Mouse (Mus musculus) ES-E14 (cell line): ENCODE measurements around the gene Csn3. TPM values are rescaled to one million over a fixed set of nuclear protein-coding genes. Genes with fewer than 3 reads are reported as not detected.

Experiments used
- DNase-seq: peaks from one replicate; pipeline ENCODE4 v3.0.0-alpha.2; 2013; ENCODE audit warnings: low read depth, low spot score
- H3K27ac ChIP-seq: 2 replicates; pipeline ENCODE4 v1.5.1; 2012; ENCODE audit warnings: low read depth, mild to moderate bottlenecking, low read length, moderate library complexity, mixed read lengths; ENCODE audit not compliant: poor library complexity, insufficient read depth, severe bottlenecking
- H3K36me3 ChIP-seq: 2 replicates; pipeline ENCODE4 v1.6.1; 2012; ENCODE audit warnings: mild to moderate bottlenecking, low read length, moderate library complexity, mixed read lengths; ENCODE audit not compliant: control insufficient read depth, poor library complexity, insufficient read depth, severe bottlenecking
- H3K4me1 ChIP-seq, 2 experiments: fragments of 150-350 bp in 1 of 2; sonication (generic) in 1 of 2; 2 replicates each; pipeline ENCODE4 v1.6.1; 2012; ENCODE audit warnings: low read length in 2 of 2, mild to moderate bottlenecking in 1 of 2, mixed read lengths in 1 of 2; ENCODE audit not compliant: control insufficient read depth in 2 of 2, insufficient read depth in 2 of 2, poor library complexity in 1 of 2
- H3K4me3 ChIP-seq, 2 experiments: fragments of 150-350 bp in 1 of 2; sonication (generic) in 1 of 2; 2 replicates each; pipeline ENCODE4 v1.5.1; 2012; ENCODE audit warnings: low read length in 2 of 2, low read depth in 1 of 2, mild to moderate bottlenecking in 1 of 2, mixed read lengths in 1 of 2; ENCODE audit not compliant: insufficient read depth in 1 of 2, poor library complexity in 1 of 2, severe bottlenecking in 1 of 2
- H3K9ac ChIP-seq: 2 replicates; pipeline ENCODE4 v1.6.1; 2012; ENCODE audit warnings: low read depth, mild to moderate bottlenecking, low read length, mixed read lengths; ENCODE audit not compliant: poor library complexity, insufficient read depth, severe bottlenecking
- H3K9me3 ChIP-seq: fragments of 150-350 bp; sonication (generic); 2 replicates; pipeline ENCODE4 v1.6.1; 2012; ENCODE audit warnings: low read depth, mild to moderate bottlenecking, low read length; ENCODE audit not compliant: control insufficient read depth, insufficient read depth
- CHD2 ChIP-seq: IDR thresholded peaks from 2 replicates; pipeline ENCODE4 v1.6.1; 2014; ENCODE audit warnings: mild to moderate bottlenecking, low read depth, low read length, inconsistent platforms
- HCFC1 ChIP-seq: IDR thresholded peaks from 2 replicates; pipeline ENCODE4 v1.6.1; 2012; ENCODE audit warnings: low read length, inconsistent platforms, borderline replicate concordance; ENCODE audit not compliant: insufficient read depth
- MAFK ChIP-seq: IDR thresholded peaks from 2 replicates; pipeline ENCODE4 v1.6.1; 2014; ENCODE audit warnings: mild to moderate bottlenecking, low read depth, low read length, inconsistent platforms; ENCODE audit not compliant: insufficient read depth
- ZC3H11A ChIP-seq: IDR thresholded peaks from 2 replicates; pipeline ENCODE4 v1.6.1; 2012; ENCODE audit warnings: low read depth, mild to moderate bottlenecking, inconsistent platforms, low read length, borderline replicate concordance
- ZNF384 ChIP-seq: IDR thresholded peaks from 2 replicates; pipeline ENCODE4 v1.6.1; 2012; ENCODE audit warnings: low read depth, low read length, inconsistent platforms
- in situ Hi-C, 2 experiments: fragments of 600-800 bp; cut with MboI; formaldehyde crosslinking; loops; one replicate each; pipeline ENCODE4 v1.15.1; 2025; ENCODE audit warnings: low sequenced_read_pairs in 2 of 2, inconsistent platforms in 1 of 2; ENCODE audit not compliant: unreplicated experiment in 2 of 2
- total RNA-seq: library from RNA; depleted of rRNA; stranded (reverse); fragments of 300-350 nt; gene quantifications from 2 replicates; pipeline ENCODE4 v1.2.3, GENCODE M21; 2012; rRNA removed

Csn3 gene
- total RNA-seq, 1 experiment, result 2.2 TPM

GRCm38 (mm10) chr5:87951836-87952235, 26.5 kb downstream of the Csn3 start:
- TF ChIP-seq ZNF384 (no peak), ZC3H11A (no peak), CHD2 (no peak), MAFK (no peak), HCFC1 (no peak)

GRCm38 (mm10) chr5:87969201-87969600, 43.8 kb downstream of the Csn3 start, which contains the start of the genes 2310003L06Rik and Gm28434:
TSS of gene 2310003L06Rik (plus strand) at chr5:87969459.
TSS of gene Gm28434 (plus strand) at chr5:87969517.
- TF ChIP-seq HCFC1, result no peak
- TF ChIP-seq ZC3H11A, result no peak
- TF ChIP-seq ZNF384, result no peak
- TF ChIP-seq MAFK, result no peak
- in situ Hi-C loops, result no loop called here
- DNase-seq, result no peak

More at GRCm38 (mm10) chr5:87951836-87952235, 26.5 kb downstream of the Csn3 start:
- DNase-seq, result no peak
- Histone ChIP-seq H3K4me1 (peaks cover 0 to 2% of the 10 kb centered on the region in 2 experiments; a peak in 1 of 4 replicates), H3K9me3 (no peaks in the 10 kb centered on the region), H3K36me3 (no peaks in the 10 kb centered on the region), H3K4me3 (no peak overlapping the region), H3K9ac (no peak overlapping the region), H3K27ac (no peak overlapping the region)
- in situ Hi-C loops, result no loop called here

GRCm38 (mm10) chr5:87979139-87979538, 53.8 kb downstream of the Csn3 start, which contains the start of gene Cabs1:
TSS of gene Cabs1 (plus strand) at chr5:87979439.
- TF ChIP-seq ZC3H11A (no peak), CHD2 (no peak), HCFC1 (no peak), MAFK (no peak), ZNF384 (no peak)
- no peaks in the 10 kb centered on the region for H3K4me1 ChIP-seq
- no peak for DNase-seq
- in situ Hi-C loops, result no loop called here
- no peaks in the 10 kb centered on the region for H3K9me3 ChIP-seq
- H3K4me3 ChIP-seq, result no peak within 1 kb of the TSS
- H3K36me3 ChIP-seq, result no peaks in the 10 kb centered on the region
- H3K9ac ChIP-seq, result no peak within 1 kb of the TSS
- no peak within 1 kb of the TSS for H3K27ac ChIP-seq

More at GRCm38 (mm10) chr5:87969201-87969600, 43.8 kb downstream of the Csn3 start, which contains the start of the genes 2310003L06Rik and Gm28434:
- Histone ChIP-seq H3K9ac (no peak within 1 kb of the TSS), H3K36me3 (no peaks in the 10 kb centered on the region), H3K4me1 (peaks cover 0 to 2% of the 10 kb centered on the region in 2 experiments; a peak in 2 of 4 replicates), H3K9me3 (no peaks in the 10 kb centered on the region), H3K27ac (no peak within 1 kb of the TSS), H3K4me3 (no peak within 1 kb of the TSS)

Other genes with a start within 250 kb of the Csn3 start
- not detected in 2 replicates for gene Csn2, start 225.9 kb upstream of the Csn3 start, total RNA-seq
- gene Csn1s2a, start 151.0 kb upstream of the Csn3 start, total RNA-seq, result not detected in 2 replicates
- not detected in 2 replicates for gene Csn1s2b, start 117.5 kb upstream of the Csn3 start, total RNA-seq
- gene Prr27, start 99.9 kb upstream of the Csn3 start, total RNA-seq, result not detected in 2 replicates
- gene Odam, start 40.5 kb upstream of the Csn3 start, total RNA-seq, result not detected in 2 replicates
- 1.3 and 2.7 TPM in 2 replicates for gene 2310003L06Rik, start 43.9 kb downstream of the Csn3 start, total RNA-seq
- gene Gm28434, start 43.9 kb downstream of the Csn3 start, total RNA-seq, result not detected in 2 replicates
- gene Cabs1, start 53.9 kb downstream of the Csn3 start, total RNA-seq, result 0.42 and 0.45 TPM in 2 replicates
- not detected in 2 replicates for gene Smr3a, start 77.0 kb downstream of the Csn3 start, total RNA-seq
- not detected in 2 replicates for gene Smr2, start 161.0 kb downstream of the Csn3 start, total RNA-seq
- gene Gm11116, start 186.0 kb downstream of the Csn3 start, total RNA-seq, result not detected in 2 replicates
- gene Gm11115, start 228.5 kb downstream of the Csn3 start, total RNA-seq, result not detected in 2 replicates